Mouse (Mus musculus): ENCODE measurements around the gene Mical3.

GRCm38 (mm10) chr6:120941575-120941974 is 189.2 kb downstream of the Mical3 start:
- no peak for TF ChIP-seq POLR2A (IDR thresholded peaks at IDR 0.05; ENCODE audit: insufficient read depth, low read depth, low read length)
- no peak for TF ChIP-seq EP300 (IDR thresholded peaks at IDR 0.05; ENCODE audit: insufficient read depth, low read depth, low read length)
- no peak for TF ChIP-seq CTCF (IDR thresholded peaks at IDR 0.05)
